Mouse (Mus musculus): ENCODE data around the gene Ccdc38. TPM values are rescaled to one million over a fixed set of nuclear protein-coding genes. Genes with fewer than 3 reads are reported as not detected.
"Not testable (repeated sequence)": the region's sequence is repeated elsewhere in the genome, so short reads cannot be mapped to it uniquely, and the experiment has no call there.

Gene Ccdc38
- polyA plus RNA-seq, 1 experiment from 2014 or later = 0.28 TPM

DNA sequence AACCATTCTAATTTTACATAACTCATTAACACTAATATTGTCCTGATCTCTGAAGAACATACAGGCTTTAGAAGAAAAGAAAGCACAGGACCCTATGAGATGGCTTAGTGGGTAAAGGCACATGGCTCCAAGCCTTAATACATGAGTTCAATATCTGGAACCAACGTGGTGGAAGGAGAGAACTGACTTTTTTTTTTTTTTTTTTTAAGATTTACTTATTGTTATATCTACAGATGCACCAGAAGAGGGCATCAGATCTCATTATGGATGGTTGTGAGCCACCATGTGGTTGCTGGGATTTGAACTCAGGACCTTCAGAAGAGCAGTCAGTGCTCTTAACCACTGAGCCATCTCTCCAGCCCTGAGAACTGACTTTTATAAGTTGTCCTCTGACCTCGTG is 17.5 kb downstream of the Ccdc38 start:
- whole genome bisulfite sequencing = 83% methylated on average over 2 of the region's 2 CpGs
- not testable (repeated sequence) for H3K4me2 ChIP-seq; H3K9ac ChIP-seq; H3K4me3 ChIP-seq; ATAC-seq (ENCODE audit: low read depth); H3K4me1 ChIP-seq (replicated peaks); H3K9me3 ChIP-seq; H3K27ac ChIP-seq (replicated peaks); H3K27me3 ChIP-seq; H3K36me3 ChIP-seq

- Histone ChIP-seq H3K36me3 (no peaks in the 10 kb centered on the region), H3K4me2 (no peak overlapping the region), H3K4me3 (no peak overlapping the region), H3K9ac (no peak overlapping the region), H3K27me3 (no peaks in the 10 kb centered on the region), H3K27ac (replicated peaks) (no peak overlapping the region), H3K9me3 (no peaks in the 10 kb centered on the region), H3K4me1 (replicated peaks) (no peaks in the 10 kb centered on the region)
- WGBS = 62% methylated on average over 9 of the region's 9 CpGs
- ATAC-seq (ENCODE audit: low read depth) = no peak
Observed at GRCm38 (mm10) chr10:93559786-93560185, 19.4 kb downstream of the Ccdc38 start.

DNA sequence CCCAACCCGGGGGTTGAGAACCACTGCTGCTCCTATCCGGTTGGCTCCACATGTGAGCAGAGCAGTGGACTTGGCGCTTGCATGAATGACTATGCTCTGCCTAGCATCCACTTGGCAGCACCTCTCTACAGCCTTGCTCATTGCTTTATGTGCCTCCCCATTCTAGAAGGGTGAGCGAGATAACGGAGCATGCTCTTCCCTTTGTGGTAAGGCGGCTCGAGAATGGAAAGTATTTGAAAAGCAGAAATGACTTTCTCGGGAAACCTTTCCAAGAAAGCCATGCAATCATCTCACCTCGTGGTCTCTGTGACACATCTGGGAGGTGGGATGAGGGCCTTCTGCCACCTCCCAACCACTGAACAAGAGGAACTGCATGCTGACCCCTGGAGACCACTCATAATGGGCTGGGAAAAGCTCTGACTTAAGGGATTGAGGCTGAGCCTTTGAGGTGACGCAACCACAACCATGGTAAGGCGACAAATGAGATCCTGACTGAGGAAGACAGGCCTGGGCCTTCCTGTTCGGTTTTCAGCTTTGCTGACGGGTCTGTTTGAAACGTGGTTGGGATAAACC is 24.2 kb downstream of the Ccdc38 start:
- no peak overlapping the region for H3K4me3 ChIP-seq
- H3K27me3 ChIP-seq = no peaks in the 10 kb centered on the region
- H3K27ac ChIP-seq (replicated peaks) = no peak overlapping the region
- H3K9ac ChIP-seq = no peak overlapping the region
- H3K36me3 ChIP-seq = no peaks in the 10 kb centered on the region
- 85% methylated on average over 14 of the region's 14 CpGs for WGBS
- H3K9me3 ChIP-seq = no peaks in the 10 kb centered on the region
- H3K4me1 ChIP-seq (replicated peaks) = no peaks in the 10 kb centered on the region
- no peak for ATAC-seq (ENCODE audit: low read depth)
- no peak overlapping the region for H3K4me2 ChIP-seq

- 88% methylated on average over 10 of the region's 10 CpGs for WGBS
- H3K9ac ChIP-seq = no peak overlapping the region
Observed at GRCm38 (mm10) chr10:93567066-93567465, 26.6 kb downstream of the Ccdc38 start.

DNA sequence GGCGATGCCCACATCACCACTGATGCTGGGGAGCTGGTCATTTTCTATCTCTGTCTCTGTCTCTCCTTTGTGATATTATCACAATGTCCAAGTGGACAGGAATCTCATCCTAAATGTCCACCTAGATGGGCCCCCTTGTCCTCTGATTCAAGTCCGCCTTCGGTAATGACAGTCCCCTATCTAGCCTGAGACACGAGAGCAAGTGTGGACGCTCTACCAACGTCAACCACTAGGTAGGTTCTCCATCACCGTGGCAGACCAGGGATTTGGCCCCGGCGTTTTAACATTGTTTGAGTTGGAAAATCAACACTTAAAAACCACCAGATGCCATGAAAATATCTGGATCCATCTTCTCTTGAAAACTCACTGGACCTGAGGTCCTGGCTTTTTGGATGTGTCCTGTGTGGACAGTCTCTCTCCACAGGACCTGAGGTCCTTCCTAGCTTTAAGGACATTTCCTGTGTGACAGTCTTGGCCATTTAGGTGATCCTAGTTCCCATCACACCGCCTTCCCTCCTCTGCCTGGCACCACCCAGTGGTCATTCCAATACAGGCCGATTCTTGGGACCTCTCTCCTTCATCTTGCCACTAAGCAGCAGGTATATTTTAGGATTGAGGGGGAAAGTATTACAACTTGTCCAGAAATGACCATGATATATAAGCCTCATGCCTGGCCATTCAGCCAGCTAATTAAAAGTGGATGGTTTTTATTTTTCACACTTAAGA is 27.6 kb downstream of the Ccdc38 start:
- Histone ChIP-seq H3K27me3 (no peaks in the 10 kb centered on the region), H3K4me3 (no peak overlapping the region), H3K9me3 (no peaks in the 10 kb centered on the region), H3K4me2 (no peak overlapping the region), H3K9ac (no peak overlapping the region), H3K36me3 (no peaks in the 10 kb centered on the region), H3K4me1 (replicated peaks) (no peaks in the 10 kb centered on the region), H3K27ac (replicated peaks) (no peak overlapping the region)
- ATAC-seq (ENCODE audit: low read depth) = no peak
- 89% methylated on average over 11 of the region's 11 CpGs for WGBS

More at GRCm38 (mm10) chr10:93567066-93567465, 26.6 kb downstream of the Ccdc38 start:
- no peak for ATAC-seq (ENCODE audit: low read depth)
- no peak overlapping the region for H3K27ac ChIP-seq (replicated peaks)
- no peaks in the 10 kb centered on the region for H3K36me3 ChIP-seq
- H3K9me3 ChIP-seq = no peaks in the 10 kb centered on the region
- H3K27me3 ChIP-seq = no peaks in the 10 kb centered on the region
- H3K4me2 ChIP-seq = no peak overlapping the region
- no peaks in the 10 kb centered on the region for H3K4me1 ChIP-seq (replicated peaks)
- H3K4me3 ChIP-seq = no peak overlapping the region

GRCm38 (mm10) chr10:93568671-93569070 is 28.2 kb downstream of the Ccdc38 start:
- Histone ChIP-seq H3K9ac (no peak overlapping the region), H3K4me1 (replicated peaks) (no peaks in the 10 kb centered on the region), H3K9me3 (no peaks in the 10 kb centered on the region), H3K27me3 (no peaks in the 10 kb centered on the region), H3K4me2 (no peak overlapping the region), H3K36me3 (no peaks in the 10 kb centered on the region), H3K4me3 (no peak overlapping the region), H3K27ac (replicated peaks) (no peak overlapping the region)
- ATAC-seq (ENCODE audit: low read depth) = no peak
- WGBS = 86% methylated on average over 6 of the region's 6 CpGs

- Histone ChIP-seq H3K9ac (no peak overlapping the region), H3K4me3 (no peak overlapping the region), H3K9me3 (no peaks in the 10 kb centered on the region), H3K4me2 (no peak overlapping the region), H3K4me1 (replicated peaks) (no peaks in the 10 kb centered on the region), H3K27me3 (no peaks in the 10 kb centered on the region), H3K36me3 (no peaks in the 10 kb centered on the region), H3K27ac (replicated peaks) (no peak overlapping the region)
- 66% methylated on average over 2 of the region's 2 CpGs for WGBS
- ATAC-seq (ENCODE audit: low read depth) = no peak
Observed at GRCm38 (mm10) chr10:93572209-93572608, 31.8 kb downstream of the Ccdc38 start.

DNA sequence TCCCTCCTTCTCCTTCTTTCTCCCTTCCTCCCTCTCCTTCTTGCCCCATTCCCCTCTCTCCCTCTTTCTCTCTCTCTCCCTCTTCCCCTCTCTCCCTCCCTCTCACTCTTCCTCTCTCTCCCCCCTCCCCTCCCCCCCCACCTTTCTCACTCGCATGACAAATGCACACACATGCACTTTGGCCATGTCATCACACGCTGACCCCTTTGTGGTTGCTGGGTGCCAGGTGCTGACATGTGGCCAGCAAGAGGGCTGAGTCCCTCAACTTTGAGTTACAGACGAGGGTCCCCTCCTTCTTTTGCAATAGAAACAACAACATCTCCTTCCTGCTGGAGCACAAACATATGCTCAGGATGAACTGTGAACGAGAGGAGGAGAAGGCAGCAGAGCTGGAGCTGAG is 34.5 kb downstream of the Ccdc38 start:
- peaks cover 7% of the 10 kb centered on the region; the same call in 1 of the 2 replicates for H3K36me3 ChIP-seq
- WGBS = 64% methylated on average over 4 of the region's 4 CpGs
- no peaks in the 10 kb centered on the region for H3K27me3 ChIP-seq
- H3K4me1 ChIP-seq (replicated peaks) = no peaks in the 10 kb centered on the region
- H3K4me3 ChIP-seq = no peak overlapping the region
- H3K27ac ChIP-seq (replicated peaks) = no peak overlapping the region
- ATAC-seq (ENCODE audit: low read depth) = no peak
- H3K9ac ChIP-seq = no peak overlapping the region
- no peaks in the 10 kb centered on the region for H3K9me3 ChIP-seq
- no peak overlapping the region for H3K4me2 ChIP-seq

DNA sequence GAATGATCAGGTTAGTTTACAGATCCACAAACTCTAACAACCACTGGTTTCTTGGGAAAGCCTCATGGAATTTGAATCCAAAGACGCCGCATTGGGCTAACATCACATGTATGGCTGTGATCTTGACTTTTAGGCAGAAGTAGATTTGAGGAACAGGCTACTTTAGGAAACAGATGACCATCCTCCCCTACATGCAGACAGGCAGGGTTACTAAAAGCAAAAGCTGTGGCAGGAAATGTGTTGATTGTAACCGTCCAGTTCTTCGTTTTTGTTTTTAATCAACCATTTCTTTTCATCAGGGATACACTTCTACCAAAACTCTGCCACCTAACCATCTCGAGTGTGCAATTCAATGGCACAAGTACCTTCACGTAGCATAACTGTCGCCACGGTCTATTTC is 35.5 kb downstream of the Ccdc38 start:
- Histone ChIP-seq H3K36me3 (peaks cover 9% of the 10 kb centered on the region; the same call in 1 of the 2 replicates), H3K4me1 (replicated peaks) (no peaks in the 10 kb centered on the region), H3K4me3 (no peak overlapping the region), H3K27me3 (no peaks in the 10 kb centered on the region), H3K4me2 (no peak overlapping the region), H3K27ac (replicated peaks) (no peak overlapping the region), H3K9me3 (no peaks in the 10 kb centered on the region), H3K9ac (no peak overlapping the region)
- 93% methylated on average over 8 of the region's 8 CpGs for WGBS
- no peak for ATAC-seq (ENCODE audit: low read depth)

DNA sequence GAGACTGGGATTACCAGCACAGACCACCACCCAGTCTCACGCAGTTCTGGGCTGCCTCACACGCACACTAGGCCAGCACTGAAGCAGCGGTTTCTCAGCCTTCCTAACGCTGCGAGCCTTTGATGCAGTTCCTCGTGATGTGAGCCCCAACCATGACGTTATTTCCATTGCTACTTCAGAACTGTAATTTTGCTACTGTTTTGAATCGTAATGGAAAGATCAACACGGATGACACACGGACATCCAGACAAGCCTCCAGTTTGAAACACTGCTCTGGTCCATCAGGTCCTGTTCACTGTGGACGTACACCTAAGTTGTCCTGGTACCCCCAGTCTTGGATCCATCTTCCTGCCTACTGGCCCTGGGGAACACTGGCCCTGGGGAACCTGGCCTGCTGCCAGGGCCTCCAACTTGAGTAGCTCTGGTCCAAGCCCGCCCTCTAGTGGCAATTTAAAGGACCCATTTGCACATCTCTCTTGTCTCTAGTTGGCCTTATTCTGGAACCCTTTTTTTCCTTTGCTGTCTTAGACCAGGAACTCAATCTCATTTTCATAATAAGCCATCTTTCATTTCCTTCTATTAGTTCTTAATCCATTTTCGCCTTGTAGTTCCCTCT is 36.9 kb downstream of the Ccdc38 start:
- Histone ChIP-seq H3K4me1 (replicated peaks) (no peaks in the 10 kb centered on the region), H3K9ac (no peak overlapping the region), H3K36me3 (peaks cover 18% of the 10 kb centered on the region), H3K4me2 (no peak overlapping the region), H3K27ac (replicated peaks) (no peak overlapping the region), H3K9me3 (no peaks in the 10 kb centered on the region), H3K27me3 (no peaks in the 10 kb centered on the region), H3K4me3 (no peak overlapping the region)
- 0 out of 2 replicates have a peak, but pooled peaks have one; percentile 32 for ATAC-seq (ENCODE audit: low read depth)
- 70% methylated on average over 13 of the region's 13 CpGs for WGBS

DNA sequence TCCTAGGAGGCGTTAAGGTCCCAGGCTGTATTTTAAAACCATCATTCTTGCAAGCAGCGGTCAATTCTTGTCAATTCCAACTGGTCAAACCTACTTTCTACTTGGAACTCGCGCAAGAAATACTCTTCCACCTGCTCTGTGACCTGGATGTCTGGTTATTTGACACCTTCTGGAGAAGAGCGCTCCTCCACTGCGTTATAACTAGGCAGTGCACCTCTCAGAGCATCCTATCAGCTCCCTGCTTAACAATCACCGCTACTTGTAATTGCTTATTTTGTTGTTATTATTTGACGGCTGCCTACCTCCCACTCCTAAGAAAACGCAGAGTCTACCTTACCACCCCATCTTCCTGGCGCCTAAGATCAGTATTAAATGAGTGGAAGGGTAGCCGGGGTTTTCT is 48.4 kb downstream of the Ccdc38 start:
- Histone ChIP-seq H3K4me1 (replicated peaks) (peaks cover 22% of the 10 kb centered on the region), H3K9me3 (no peaks in the 10 kb centered on the region), H3K4me2 (peak overlapping the region; percentile 78), H3K9ac (peak overlapping the region; percentile 88), H3K36me3 (peaks cover 24% of the 10 kb centered on the region), H3K27ac (replicated peaks) (peak overlapping the region; percentile 88), H3K27me3 (no peaks in the 10 kb centered on the region), H3K4me3 (peak overlapping the region; percentile 73)
- ATAC-seq (ENCODE audit: low read depth) = peak; percentile 52
- 2% methylated on average over 11 of the region's 11 CpGs for WGBS

GRCm38 (mm10) chr10:93589281-93589848 is 48.9 kb downstream of the Ccdc38 start, which contains the start of gene Snrpf:
Snrpf (minus strand) TSS chr10:93589706.
- ATAC-seq (ENCODE audit: low read depth) = peak; percentile 81
- H3K27ac ChIP-seq (replicated peaks) = peak within 1 kb of the TSS; percentile 88
- H3K36me3 ChIP-seq = peaks cover 24% of the 10 kb centered on the region
- H3K4me1 ChIP-seq (replicated peaks) = peaks cover 22% of the 10 kb centered on the region
- WGBS = under 1% methylated on average over 52 of the region's 63 CpGs
- H3K9ac ChIP-seq = peak within 1 kb of the TSS; percentile 88
- H3K27me3 ChIP-seq = no peaks in the 10 kb centered on the region
- peak within 1 kb of the TSS; percentile 73 for H3K4me3 ChIP-seq
- H3K4me2 ChIP-seq = peak within 1 kb of the TSS; percentile 78
- no peaks in the 10 kb centered on the region for H3K9me3 ChIP-seq

Measured in neural tube, embryonic 13.5 days (tissue).